Mouse (Mus musculus): ENCODE measurements at regions not wholly inside any gene's neighbourhood (a gene's known extent, or its start where the extent isn't known, plus 50 kb on each side); places are given as distances from the start of the nearest gene placed in this dataset.

DNA sequence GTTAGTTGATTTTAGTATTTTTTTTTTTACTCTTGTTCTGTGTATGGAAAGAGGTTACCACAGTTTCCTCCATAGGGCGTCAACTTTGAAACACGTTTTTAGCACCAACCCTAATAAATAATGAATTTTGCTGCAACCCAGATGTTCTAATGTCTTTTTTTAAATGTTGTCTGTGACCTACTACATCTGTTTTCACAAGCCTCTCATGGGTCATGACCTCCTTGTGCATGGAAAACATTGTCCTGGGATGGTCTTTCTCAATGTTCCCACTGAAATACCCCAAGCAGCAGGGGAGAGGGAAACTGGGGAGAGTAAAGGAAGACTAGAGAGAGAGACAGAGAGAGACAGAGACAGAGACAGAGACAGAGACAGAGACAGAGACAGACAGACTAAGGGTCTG is 67.2 kb upstream of the Btg1 start:
- in situ Hi-C loops (cut with MboI; ENCODE audit: low pct_ligation_motif_present, low pct_unique_long_range_greater_than_20kb, low sequenced_read_pairs) (no loop called here), dilution Hi-C loops (cut with MboI; ENCODE audit: extremely low pct_ligation_motif_present, extremely low pct_unique_long_range_greater_than_20kb, low sequenced_read_pairs) (no loop called here)
- no peak overlapping the region for H3K27ac ChIP-seq (ENCODE audit: insufficient read depth, low read depth)
- no peak for DNase-seq (ENCODE audit: extremely low read depth)
- H3K79me2 ChIP-seq (replicated peaks; ENCODE audit: control insufficient read depth, extremely low read depth, insufficient read depth, poor library complexity, severe bottlenecking), result no peaks in the 10 kb centered on the region
- TF ChIP-seq POLR2A (IDR thresholded peaks at IDR 0.05; ENCODE audit: low read depth, low read length), result no peak
- TF ChIP-seq PAX5 (IDR thresholded peaks at IDR 0.05; ENCODE audit: low read length), result no peak
- no peak for TF ChIP-seq USF2 (conservative IDR thresholded peaks at IDR 0.05; ENCODE audit: low read depth, low read length)
- TF ChIP-seq MXI1 (IDR thresholded peaks at IDR 0.05; ENCODE audit: low read depth, low read length), result no peak
- TF ChIP-seq ZKSCAN1 (IDR thresholded peaks at IDR 0.05; ENCODE audit: borderline replicate concordance, low read depth, low read length), result no peak
- TF ChIP-seq CHD2 (IDR thresholded peaks at IDR 0.05; ENCODE audit: low read length), result no peak
- no peak for TF ChIP-seq HCFC1 (IDR thresholded peaks at IDR 0.05; ENCODE audit: low read depth, low read length)
- no peak for TF ChIP-seq ZC3H11A (IDR thresholded peaks at IDR 0.05; ENCODE audit: low read depth, low read length)
- no peak for TF ChIP-seq SMC3 (IDR thresholded peaks at IDR 0.05; ENCODE audit: low read depth, low read length)
- no peak for TF ChIP-seq NRF1 (IDR thresholded peaks at IDR 0.05; ENCODE audit: low read depth, low read length)
- H3K27me3 ChIP-seq (replicated peaks), result no peaks in the 10 kb centered on the region
- no peaks in the 10 kb centered on the region for H3K4me1 ChIP-seq (ENCODE audit: control insufficient read depth in 1 of 2, insufficient read depth in 2 of 2)
- H3K4me3 ChIP-seq (replicated peaks in 1 of 3; ENCODE audit: low read depth in 2 of 3, low read length in 2 of 3, poor library complexity in 1 of 3), result no peak overlapping the region
- H3K4me2 ChIP-seq (ENCODE audit: insufficient read depth, low read depth, poor library complexity, severe bottlenecking), result no peak overlapping the region
- H3K36me3 ChIP-seq (replicated peaks in 1 of 2; ENCODE audit: control insufficient read depth in 1 of 2, insufficient read depth in 1 of 2, low read length in 1 of 2), result no peaks in the 10 kb centered on the region
- H3K9ac ChIP-seq (ENCODE audit: insufficient read depth, low read depth), result no peak overlapping the region
- H3K9me3 ChIP-seq (replicated peaks; ENCODE audit: low read length), result no peaks in the 10 kb centered on the region

GRCm38 (mm10) chr10:96550266-96550665 is 66.5 kb upstream of the Btg1 start:
- H3K27ac ChIP-seq (ENCODE audit: insufficient read depth, low read depth), result no peak overlapping the region
- no peak for TF ChIP-seq ZMIZ1 (IDR thresholded peaks at IDR 0.05; ENCODE audit: low read depth, low read length)
- no peak for TF ChIP-seq TCF12 (IDR thresholded peaks at IDR 0.05; ENCODE audit: low read depth, low read length)
- no peak for TF ChIP-seq NRF1 (IDR thresholded peaks at IDR 0.05; ENCODE audit: low read depth, low read length)
- TF ChIP-seq PAX5 (IDR thresholded peaks at IDR 0.05; ENCODE audit: low read length), result no peak
- no peak for TF ChIP-seq E2F4 (IDR thresholded peaks at IDR 0.05; ENCODE audit: insufficient replicate concordance, low read depth, low read length)
- no peak for TF ChIP-seq MEF2A (IDR thresholded peaks at IDR 0.05; ENCODE audit: borderline replicate concordance, low read depth, low read length)
- TF ChIP-seq CTCF (conservative IDR thresholded peaks at IDR 0.05 in 1 of 2, IDR thresholded peaks at IDR 0.05 in 1 of 2; ENCODE audit: low read depth in 2 of 2, low read length in 2 of 2), result no peak
- TF ChIP-seq CHD1 (IDR thresholded peaks at IDR 0.05; ENCODE audit: low read depth, low read length), result no peak
- no peak for TF ChIP-seq UBTF (IDR thresholded peaks at IDR 0.05; ENCODE audit: low read depth, low read length)
- no peak for TF ChIP-seq USF1 (IDR thresholded peaks at IDR 0.05; ENCODE audit: low read depth, low read length)
- TF ChIP-seq ETS1 (conservative IDR thresholded peaks at IDR 0.05; ENCODE audit: low read depth, low read length), result no peak
- TF ChIP-seq TBP (conservative IDR thresholded peaks at IDR 0.05; ENCODE audit: low read depth, low read length), result no peak
- no peak for TF ChIP-seq KAT2A (IDR thresholded peaks at IDR 0.05; ENCODE audit: insufficient replicate concordance, low read length)
- no peak for TF ChIP-seq MAZ (IDR thresholded peaks at IDR 0.05; ENCODE audit: low read depth, low read length)
- H3K4me1 ChIP-seq (ENCODE audit: control insufficient read depth in 1 of 2, insufficient read depth in 2 of 2), result no peaks in the 10 kb centered on the region
- no peaks in the 10 kb centered on the region for H3K36me3 ChIP-seq (replicated peaks in 1 of 2; ENCODE audit: control insufficient read depth in 1 of 2, insufficient read depth in 1 of 2, low read length in 1 of 2)
- H3K27me3 ChIP-seq (replicated peaks), result no peaks in the 10 kb centered on the region
- no peak overlapping the region for H3K4me3 ChIP-seq (replicated peaks in 1 of 3; ENCODE audit: low read depth in 2 of 3, low read length in 2 of 3, poor library complexity in 1 of 3)
- in situ Hi-C loops (cut with MboI; ENCODE audit: low pct_ligation_motif_present, low pct_unique_long_range_greater_than_20kb, low sequenced_read_pairs) (no loop called here), dilution Hi-C loops (cut with MboI; ENCODE audit: extremely low pct_ligation_motif_present, extremely low pct_unique_long_range_greater_than_20kb, low sequenced_read_pairs) (no loop called here)
- H3K9ac ChIP-seq (ENCODE audit: insufficient read depth, low read depth), result no peak overlapping the region
- H3K9me3 ChIP-seq (replicated peaks; ENCODE audit: low read length), result no peaks in the 10 kb centered on the region
- H3K79me2 ChIP-seq (replicated peaks; ENCODE audit: control insufficient read depth, extremely low read depth, insufficient read depth, poor library complexity, severe bottlenecking), result no peaks in the 10 kb centered on the region
- H3K4me2 ChIP-seq (ENCODE audit: insufficient read depth, low read depth, poor library complexity, severe bottlenecking), result no peak overlapping the region
- DNase-seq (ENCODE audit: extremely low read depth), result no peak

Measured in CH12.LX (cell line).